Mouse (Mus musculus): ENCODE measurements around the gene Slc2a10. TPM values are rescaled to one million over a fixed set of nuclear protein-coding genes. Genes with fewer than 3 reads are reported as not detected.

Slc2a10 gene
- polyA plus RNA-seq, 1 experiment from 2014 or later = 4.0 TPM

Other genes starting within 250 kb of the Slc2a10 start
- gene Slc35c2, start 215.9 kb upstream of the Slc2a10 start, polyA plus RNA-seq (2014; fragmentation: Nextera tagmentation; extraction: Ambion mirVana) = 34.0 and 38.0 TPM in 2 replicates
- gene Elmo2, start 177.3 kb upstream of the Slc2a10 start, polyA plus RNA-seq (2014; fragmentation: Nextera tagmentation; extraction: Ambion mirVana) = 40.1 and 44.9 TPM in 2 replicates
- gene Zfp663, start 135.1 kb upstream of the Slc2a10 start, polyA plus RNA-seq (2014; fragmentation: Nextera tagmentation; extraction: Ambion mirVana) = 0.39 TPM in 1 of 2 replicates, not detected in the other
- gene Zfp334, start 115.5 kb upstream of the Slc2a10 start, polyA plus RNA-seq (2014; fragmentation: Nextera tagmentation; extraction: Ambion mirVana) = 6.6 and 6.7 TPM in 2 replicates
- not detected in 2 replicates for gene Ocstamp, start 103.4 kb upstream of the Slc2a10 start, polyA plus RNA-seq (2014; fragmentation: Nextera tagmentation; extraction: Ambion mirVana)
- 0.11 and 0.26 TPM in 2 replicates for gene Slc13a3, start 30.6 kb upstream of the Slc2a10 start, polyA plus RNA-seq (2014; fragmentation: Nextera tagmentation; extraction: Ambion mirVana)
- gene Trp53rka, start 10.5 kb upstream of the Slc2a10 start, polyA plus RNA-seq (2014; fragmentation: Nextera tagmentation; extraction: Ambion mirVana) = 21.4 and 22.7 TPM in 2 replicates
- 0.23 and 0.76 TPM in 2 replicates for gene Eya2, start 91.2 kb downstream of the Slc2a10 start, polyA plus RNA-seq (2014; fragmentation: Nextera tagmentation; extraction: Ambion mirVana)

Measured in heart, embryonic 14.5 days (tissue).